Mouse (Mus musculus): ENCODE results near the gene Dnm3. TPM values are rescaled to one million over a fixed set of nuclear protein-coding genes. Genes with fewer than 3 reads are reported as not detected.

The Dnm3 gene
- total and polyA plus RNA-seq, 3 experiments, result not detected

- H3K27ac ChIP-seq (ENCODE audit: control insufficient read depth, low read depth, low read length), result no peak overlapping the region
- H3K4me1 ChIP-seq (ENCODE audit: control insufficient read depth in 1 of 2, insufficient read depth in 2 of 2, low read length in 2 of 2), result no peaks in the 10 kb centered on the region
- TF ChIP-seq ELF1 (IDR thresholded peaks at IDR 0.05; ENCODE audit: low read depth, low read length) (no peak), MYB (IDR thresholded peaks at IDR 0.05; ENCODE audit: low read depth, low read length) (no peak), ETS1 (IDR thresholded peaks at IDR 0.05; ENCODE audit: low read depth, low read length) (no peak), JUND (IDR thresholded peaks at IDR 0.05; ENCODE audit: low read depth, low read length) (no peak), CTCF (IDR thresholded peaks at IDR 0.05 in 2 of 3, conservative IDR thresholded peaks at IDR 0.05 in 1 of 3; ENCODE audit: control insufficient read depth in 1 of 3, insufficient read depth in 1 of 3, low read depth in 2 of 3, low read length in 3 of 3, poor library complexity in 1 of 3, severe bottlenecking in 1 of 3) (no peak), POLR2AphosphoS5 (IDR thresholded peaks at IDR 0.05; ENCODE audit: borderline replicate concordance, low read depth, low read length) (no peak), TCF12 (IDR thresholded peaks at IDR 0.05; ENCODE audit: low read depth, low read length) (no peak), NELFE (IDR thresholded peaks at IDR 0.05; ENCODE audit: low read depth, low read length) (no peak), EP300 (IDR thresholded peaks at IDR 0.05; ENCODE audit: low read depth in 1 of 2, low read length in 2 of 2) (no peak), RCOR1 (IDR thresholded peaks at IDR 0.05; ENCODE audit: low read depth, low read length) (no peak), POLR2A (IDR thresholded peaks at IDR 0.05; ENCODE audit: control insufficient read depth in 1 of 2, insufficient read depth in 1 of 2, low read depth in 1 of 2, low read length in 2 of 2, poor library complexity in 1 of 2) (no peak), MYC (IDR thresholded peaks at IDR 0.05; ENCODE audit: low read depth, low read length) (no peak), ZMIZ1 (IDR thresholded peaks at IDR 0.05; ENCODE audit: low read depth, low read length) (no peak), USF2 (IDR thresholded peaks at IDR 0.05; ENCODE audit: borderline replicate concordance in 1 of 2, insufficient read depth in 1 of 2, low read depth in 1 of 2, low read length in 2 of 2) (no peak), CHD1 (IDR thresholded peaks at IDR 0.05; ENCODE audit: low read depth, low read length) (no peak), TAL1 (IDR thresholded peaks at IDR 0.05; ENCODE audit: low read length) (no peak), SMC3 (IDR thresholded peaks at IDR 0.05; ENCODE audit: low read depth, low read length) (no peak)
- no peak for DNase-seq (ENCODE audit: low read depth, low spot score)
- H3K79me2 ChIP-seq (ENCODE audit: control insufficient read depth, insufficient read depth, low read length, poor library complexity), result no peaks in the 10 kb centered on the region
- no peaks in the 10 kb centered on the region for H3K9me3 ChIP-seq (replicated peaks; ENCODE audit: insufficient read depth, low read length)
- 0 out of 4 replicates have a peak, but pooled peaks cover 0 to 1% of the 10 kb centered on the region in 2 experiments for H3K27me3 ChIP-seq (ENCODE audit: control insufficient read depth in 1 of 2, insufficient read depth in 2 of 2, low read length in 2 of 2)
- H3K36me3 ChIP-seq (ENCODE audit: control insufficient read depth in 1 of 2, insufficient read depth in 2 of 2, low read length in 2 of 2), result no peaks in the 10 kb centered on the region
- no peak overlapping the region for H3K9ac ChIP-seq (ENCODE audit: control insufficient read depth, low read depth, low read length, poor library complexity, severe bottlenecking)
- no peak overlapping the region for H3K4me3 ChIP-seq (ENCODE audit: control insufficient read depth in 1 of 2, insufficient read depth in 1 of 2, low read depth in 2 of 2, low read length in 2 of 2)
Measured at GRCm38 (mm10) chr1:162124396-162124795, 353.4 kb downstream of the Dnm3 start.

- TF ChIP-seq ETS1 (IDR thresholded peaks at IDR 0.05; ENCODE audit: low read depth, low read length) (no peak), TCF12 (IDR thresholded peaks at IDR 0.05; ENCODE audit: low read depth, low read length) (no peak), POLR2AphosphoS5 (IDR thresholded peaks at IDR 0.05; ENCODE audit: borderline replicate concordance, low read depth, low read length) (no peak), USF2 (IDR thresholded peaks at IDR 0.05; ENCODE audit: borderline replicate concordance in 1 of 2, insufficient read depth in 1 of 2, low read depth in 1 of 2, low read length in 2 of 2) (no peak), POLR2AphosphoS2 (IDR thresholded peaks at IDR 0.05; ENCODE audit: low read length) (no peak), MYB (IDR thresholded peaks at IDR 0.05; ENCODE audit: low read depth, low read length) (no peak), POLR2A (IDR thresholded peaks at IDR 0.05; ENCODE audit: control insufficient read depth in 1 of 2, insufficient read depth in 1 of 2, low read depth in 1 of 2, low read length in 2 of 2, poor library complexity in 1 of 2) (no peak), HCFC1 (IDR thresholded peaks at IDR 0.05; ENCODE audit: low read depth, low read length) (no peak), CHD1 (IDR thresholded peaks at IDR 0.05; ENCODE audit: low read depth, low read length) (no peak), ZKSCAN1 (IDR thresholded peaks at IDR 0.05; ENCODE audit: low read depth, low read length) (no peak), NELFE (IDR thresholded peaks at IDR 0.05; ENCODE audit: low read depth, low read length) (no peak), RAD21 (IDR thresholded peaks at IDR 0.05; ENCODE audit: low read depth, low read length) (no peak), ZMIZ1 (IDR thresholded peaks at IDR 0.05; ENCODE audit: low read depth, low read length) (no peak), ZNF384 (IDR thresholded peaks at IDR 0.05; ENCODE audit: low read depth, low read length) (no peak), MAZ (IDR thresholded peaks at IDR 0.05; ENCODE audit: low read depth, low read length) (no peak), EP300 (IDR thresholded peaks at IDR 0.05; ENCODE audit: low read depth in 1 of 2, low read length in 2 of 2) (no peak), MXI1 (IDR thresholded peaks at IDR 0.05; ENCODE audit: low read depth, low read length) (no peak), BHLHE40 (IDR thresholded peaks at IDR 0.05; ENCODE audit: borderline replicate concordance, low read depth, low read length) (no peak), MAX (IDR thresholded peaks at IDR 0.05; ENCODE audit: low read length) (no peak)
- no peak overlapping the region for H3K4me3 ChIP-seq (ENCODE audit: control insufficient read depth in 1 of 2, insufficient read depth in 1 of 2, low read depth in 2 of 2, low read length in 2 of 2)
- H3K4me1 ChIP-seq (ENCODE audit: control insufficient read depth in 1 of 2, insufficient read depth in 2 of 2, low read length in 2 of 2), result no peaks in the 10 kb centered on the region
- DNase-seq (ENCODE audit: low read depth, low spot score), result no peak
- no peak overlapping the region for H3K27ac ChIP-seq (ENCODE audit: control insufficient read depth, low read depth, low read length)
- no peak overlapping the region for H3K9ac ChIP-seq (ENCODE audit: control insufficient read depth, low read depth, low read length, poor library complexity, severe bottlenecking)
- H3K36me3 ChIP-seq (ENCODE audit: control insufficient read depth in 1 of 2, insufficient read depth in 2 of 2, low read length in 2 of 2), result no peaks in the 10 kb centered on the region
- H3K79me2 ChIP-seq (ENCODE audit: control insufficient read depth, insufficient read depth, low read length, poor library complexity), result no peaks in the 10 kb centered on the region
- no peaks in the 10 kb centered on the region for H3K9me3 ChIP-seq (replicated peaks; ENCODE audit: insufficient read depth, low read length)
- 0 out of 4 replicates have a peak, but pooled peaks cover 0 to 1% of the 10 kb centered on the region in 2 experiments for H3K27me3 ChIP-seq (ENCODE audit: control insufficient read depth in 1 of 2, insufficient read depth in 2 of 2, low read length in 2 of 2)
Measured at GRCm38 (mm10) chr1:162121441-162122200, 356.2 kb downstream of the Dnm3 start.
